Mouse (Mus musculus) heart, embryonic 14.5 days (tissue): ENCODE results near the gene Crtc1. TPM values are rescaled to one million over a fixed set of nuclear protein-coding genes. Genes with fewer than 3 reads are reported as not detected.

Experiments
- ATAC-seq: fragments of 200-750 bp; cut with Nextera tagmentation; 2 replicates; pipeline ENCODE4 v1.8.0; 2017; ENCODE audit warnings: low read depth, moderate TSS enrichment; ENCODE audit not compliant: insufficient number of reproducible peaks, insufficient read depth, low FRiP score
- H3K27ac ChIP-seq, 2 experiments: fragments of 200-500 bp in 1 of 2; fragments of 300-500 bp in 1 of 2; sonication (generic) in 1 of 2; replicated peaks in 1 of 2; 2 replicates each; pipeline ENCODE4 v1.5.1; 2012 to 2014; ENCODE audit warnings: low read depth in 2 of 2, low read length in 2 of 2, control low read depth in 1 of 2, mild to moderate bottlenecking in 1 of 2, mixed read lengths in 1 of 2; ENCODE audit not compliant: control insufficient read depth in 1 of 2, insufficient read depth in 1 of 2
- H3K27me3 ChIP-seq: fragments of 300-500 bp; sonication (generic); 2 replicates; pipeline ENCODE4 v1.6.1; 2014; ENCODE audit warnings: mild to moderate bottlenecking, low read length, control low read depth; ENCODE audit not compliant: control insufficient read depth, insufficient read depth
- H3K36me3 ChIP-seq: fragments of 300-500 bp; sonication (generic); 2 replicates; pipeline ENCODE4 v1.6.1; 2014; ENCODE audit warnings: mild to moderate bottlenecking, control low read depth, low read length, mixed read lengths; ENCODE audit not compliant: control insufficient read depth, insufficient read depth
- H3K4me1 ChIP-seq, 2 experiments: fragments of 200-500 bp in 1 of 2; fragments of 300-500 bp in 1 of 2; sonication (generic) in 1 of 2; 2 replicates each; pipeline ENCODE4 v1.6.1; 2012 to 2014; ENCODE audit warnings: low read length in 2 of 2, control low read depth in 1 of 2, mixed read lengths in 1 of 2; ENCODE audit not compliant: control insufficient read depth in 2 of 2, insufficient read depth in 2 of 2
- H3K4me2 ChIP-seq: fragments of 300-500 bp; sonication (generic); 2 replicates; pipeline ENCODE4 v1.6.1; 2014; ENCODE audit warnings: mild to moderate bottlenecking, low read length
- H3K4me3 ChIP-seq, 2 experiments: fragments of 200-500 bp in 1 of 2; fragments of 300-500 bp in 1 of 2; sonication (generic) in 1 of 2; 2 replicates each; pipeline ENCODE4 v1.5.1; 2012 to 2014; ENCODE audit warnings: low read length in 2 of 2, mild to moderate bottlenecking in 2 of 2, control low read depth in 1 of 2, low read depth in 1 of 2, moderate library complexity in 1 of 2; ENCODE audit not compliant: control insufficient read depth in 1 of 2, insufficient read depth in 1 of 2
- H3K9ac ChIP-seq: fragments of 300-500 bp; sonication (generic); 2 replicates; pipeline ENCODE4 v1.6.1; 2014; ENCODE audit warnings: mild to moderate bottlenecking, low read length
- H3K9me3 ChIP-seq: fragments of 300-500 bp; sonication (generic); 2 replicates; pipeline ENCODE4 v1.6.1; 2016; ENCODE audit warnings: low read length, control low read depth; ENCODE audit not compliant: control insufficient read depth
- WGBS: fragments of 180-500 bp; shearing (Covaris S2); extraction: QIAGEN DNeasy Blood & Tissue Kit; methylation state at CpG from one replicate; pipeline ENCODE4 v1.1.7; 2014; 5-methylcytosine and 5-hydroxymethylcytosine counted together
- polyA plus RNA-seq: library from polyadenylated mRNA; unstranded; fragments of >200 nt; fragmentation: Nextera tagmentation; extraction: Ambion mirVana; gene quantifications from 2 replicates; pipeline ENCODE4 v1.2.1, GENCODE M21; 2014

The Crtc1 gene
- polyA plus RNA-seq, 1 experiment from 2014 or later: 12.2 TPM

DNA sequence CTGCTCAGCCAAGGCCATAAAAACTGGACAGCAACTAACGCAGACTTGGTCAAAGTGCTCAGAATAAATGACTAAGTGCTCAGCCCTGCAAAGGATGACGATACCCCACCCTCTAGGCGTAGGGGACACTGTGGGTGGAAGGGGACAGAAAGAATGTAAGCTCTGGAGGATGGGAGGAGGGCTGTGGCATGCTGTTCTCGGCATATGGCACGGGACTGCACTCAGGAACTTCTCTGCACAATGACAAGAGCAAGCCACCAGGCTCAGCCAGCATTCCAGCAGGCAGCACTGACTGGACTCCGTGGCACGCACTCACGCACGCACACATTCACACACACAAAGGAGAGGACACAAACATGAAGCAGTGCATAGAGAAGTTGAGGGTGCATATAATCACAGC, 21.2 kb upstream of the Crtc1 start:
- ATAC-seq: peak; percentile 55
- Histone ChIP-seq H3K4me1 (peaks cover 21% of the 10 kb centered on the region in 2 experiments; a peak in 3 of 4 replicates), H3K4me2 (no peak overlapping the region), H3K9me3 (no peaks in the 10 kb centered on the region), H3K4me3 (no peak overlapping the region), H3K27ac (0 out of 4 replicates have a peak overlapping the region, but pooled peaks have one; percentile 2 to 5), H3K9ac (no peak overlapping the region), H3K36me3 (no peaks in the 10 kb centered on the region), H3K27me3 (no peaks in the 10 kb centered on the region)
- 39% methylated on average over 9 of the region's 9 CpGs for WGBS

DNA sequence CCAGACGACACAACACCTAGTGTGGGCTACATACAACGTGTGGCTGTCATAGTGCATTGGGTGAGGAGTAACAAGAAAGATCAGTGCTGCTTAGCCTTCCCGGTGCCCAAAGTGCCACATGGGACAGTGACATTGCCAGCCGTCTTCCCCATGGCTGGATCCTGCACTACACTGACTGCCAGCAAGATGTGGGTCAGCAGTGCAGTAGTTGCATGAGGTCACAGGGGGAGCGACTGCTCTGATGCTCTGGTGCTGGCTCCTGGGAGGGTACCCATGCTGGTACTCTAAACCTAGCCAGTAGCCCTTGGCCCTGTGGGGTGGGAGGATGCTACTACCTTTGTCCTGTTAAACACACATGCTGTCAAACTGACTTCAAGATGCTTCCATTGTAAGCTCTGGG, 20.8 kb upstream of the Crtc1 start:
- Histone ChIP-seq H3K4me2 (no peak overlapping the region), H3K27me3 (no peaks in the 10 kb centered on the region), H3K27ac (0 out of 4 replicates have a peak overlapping the region, but pooled peaks have one; percentile 2 to 5), H3K9ac (no peak overlapping the region), H3K4me1 (peaks cover 21% of the 10 kb centered on the region in 2 experiments; a peak in 3 of 4 replicates), H3K36me3 (no peaks in the 10 kb centered on the region), H3K4me3 (no peak overlapping the region), H3K9me3 (no peaks in the 10 kb centered on the region)
- no peak for ATAC-seq
- WGBS: 79% methylated on average over 5 of the region's 5 CpGs

DNA sequence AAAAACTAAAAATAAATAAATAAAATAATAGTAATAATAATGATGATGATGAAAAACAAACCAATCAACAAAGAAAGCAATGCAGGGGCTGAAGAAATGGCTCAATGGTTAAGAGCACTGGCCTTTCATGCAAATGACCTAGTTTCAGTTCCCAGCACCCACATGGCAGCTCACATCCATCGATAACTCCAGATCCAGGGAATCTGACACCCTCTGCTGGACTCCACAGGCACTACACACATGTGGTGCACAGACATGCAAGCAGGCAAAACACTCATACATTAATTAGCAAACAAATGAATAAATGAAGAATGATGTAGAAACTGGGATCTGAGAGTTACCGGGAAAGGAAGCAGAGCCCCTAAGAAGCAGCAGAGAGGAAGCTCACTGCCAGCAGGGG, 20.3 kb upstream of the Crtc1 start:
- Histone ChIP-seq H3K4me2 (no peak overlapping the region), H3K4me3 (no peak overlapping the region), H3K4me1 (peaks cover 18 to 23% of the 10 kb centered on the region in 2 experiments; a peak in 3 of 4 replicates), H3K36me3 (no peaks in the 10 kb centered on the region), H3K9ac (no peak overlapping the region), H3K9me3 (no peaks in the 10 kb centered on the region), H3K27ac (no peak overlapping the region), H3K27me3 (no peaks in the 10 kb centered on the region)
- no peak for ATAC-seq
- 96% methylated on average over 2 of the region's 2 CpGs for WGBS

DNA sequence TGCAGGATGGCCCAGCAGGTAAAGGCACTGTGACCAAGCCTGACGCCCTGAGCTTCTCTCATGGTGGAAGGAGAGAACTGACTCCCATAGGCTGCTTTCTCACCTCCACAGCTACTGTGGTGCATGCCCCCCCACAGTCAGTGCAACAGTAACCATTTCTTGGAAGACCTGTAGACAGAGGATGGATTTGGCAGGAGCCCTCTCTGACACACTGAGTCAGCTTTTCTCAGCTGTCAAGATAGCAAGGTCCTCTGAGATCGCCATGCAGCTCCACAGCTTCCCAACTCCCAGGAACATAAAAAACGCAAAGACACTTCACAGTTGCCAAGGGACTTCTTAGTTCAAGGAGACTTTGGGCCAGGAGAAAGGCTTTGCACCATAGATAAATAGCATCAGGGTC, 19.1 kb upstream of the Crtc1 start:
- 63% methylated on average over 3 of the region's 3 CpGs for WGBS
- H3K4me2 ChIP-seq: no peak overlapping the region
- H3K9me3 ChIP-seq: no peaks in the 10 kb centered on the region
- no peak overlapping the region for H3K27ac ChIP-seq
- peaks cover 29 to 34% of the 10 kb centered on the region in 2 experiments for H3K4me1 ChIP-seq
- no peak overlapping the region for H3K4me3 ChIP-seq
- H3K36me3 ChIP-seq: no peaks in the 10 kb centered on the region
- no peak overlapping the region for H3K9ac ChIP-seq
- H3K27me3 ChIP-seq: no peaks in the 10 kb centered on the region
- ATAC-seq: no peak

DNA sequence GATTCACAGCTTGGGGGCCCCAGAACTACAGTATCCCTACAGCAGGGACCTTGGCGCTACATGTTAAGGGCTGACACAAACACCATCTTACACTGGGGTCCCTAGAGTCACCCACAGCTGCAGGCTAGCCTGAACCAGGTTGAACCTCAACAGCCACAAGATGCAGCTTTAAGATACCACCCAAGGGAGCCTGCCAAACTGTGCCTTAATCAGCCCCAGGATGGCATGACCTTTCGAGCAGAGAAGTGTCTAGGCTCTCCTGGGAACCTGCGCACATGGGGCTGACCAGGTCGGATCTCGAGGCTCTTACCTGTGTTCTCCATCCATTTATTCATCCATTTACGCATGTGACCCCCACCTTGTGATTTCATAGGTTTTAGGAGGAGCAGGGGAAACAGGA, 18.5 kb upstream of the Crtc1 start:
- no peaks in the 10 kb centered on the region for H3K9me3 ChIP-seq
- no peaks in the 10 kb centered on the region for H3K36me3 ChIP-seq
- no peak overlapping the region for H3K4me3 ChIP-seq
- 85% methylated on average over 6 of the region's 6 CpGs for WGBS
- H3K4me2 ChIP-seq: no peak overlapping the region
- ATAC-seq: no peak
- no peak overlapping the region for H3K9ac ChIP-seq
- H3K4me1 ChIP-seq: peaks cover 35 to 40% of the 10 kb centered on the region in 2 experiments
- no peaks in the 10 kb centered on the region for H3K27me3 ChIP-seq
- H3K27ac ChIP-seq: no peak overlapping the region

DNA sequence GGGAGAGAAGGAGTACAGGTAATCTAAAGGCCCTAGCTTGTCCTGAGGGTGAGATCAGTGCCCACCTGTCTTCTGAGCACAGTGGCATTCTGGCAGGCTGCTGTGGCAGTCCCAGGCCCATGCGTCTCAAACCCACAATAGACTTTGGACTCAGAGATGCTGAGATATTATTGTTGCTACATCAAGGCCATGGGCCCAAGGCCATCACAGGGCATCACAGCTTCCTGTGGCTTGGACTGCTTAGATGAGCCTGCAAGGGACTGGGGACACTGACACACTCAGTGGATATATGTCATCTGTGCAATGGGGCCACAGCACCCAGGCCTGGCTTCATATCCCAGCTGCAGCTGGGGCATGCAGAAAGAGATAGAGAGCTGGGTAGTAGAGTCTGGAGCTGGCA, 17.6 kb upstream of the Crtc1 start:
- Histone ChIP-seq H3K36me3 (0 out of 2 replicates have a peak, but pooled peaks cover 5% of the 10 kb centered on the region), H3K9ac (no peak overlapping the region), H3K9me3 (no peaks in the 10 kb centered on the region), H3K4me2 (no peak overlapping the region), H3K4me3 (no peak overlapping the region), H3K27me3 (no peaks in the 10 kb centered on the region), H3K27ac (no peak overlapping the region), H3K4me1 (peaks cover 38 to 46% of the 10 kb centered on the region in 2 experiments)
- no peak for ATAC-seq
- WGBS: 92% methylated on average over 1 of the region's 1 CpGs

DNA sequence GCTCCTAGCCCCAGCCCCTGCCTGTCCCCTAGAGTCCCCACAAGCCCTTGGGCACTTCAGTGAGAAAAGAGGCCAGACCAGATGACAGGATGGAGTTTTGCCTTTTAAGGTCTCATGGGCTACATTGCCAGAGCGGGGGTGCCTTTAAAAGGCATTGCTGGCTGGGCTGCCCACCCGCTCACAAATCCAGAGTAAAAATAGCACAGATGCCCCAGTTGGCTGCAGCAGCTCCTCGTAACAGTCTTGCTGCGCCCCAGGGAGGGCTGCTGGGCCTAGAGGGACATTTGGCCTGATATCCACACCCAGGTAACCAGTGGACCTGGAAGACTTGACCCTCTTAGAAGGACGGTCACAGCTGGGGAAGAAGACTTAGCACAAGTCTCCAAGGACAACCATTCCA, 14.5 kb upstream of the Crtc1 start:
- WGBS: 44% methylated on average over 5 of the region's 5 CpGs
- ATAC-seq: no peak
- peaks cover 26% of the 10 kb centered on the region; the same call in 1 of the 2 replicates for H3K36me3 ChIP-seq
- peaks cover 23 to 30% of the 10 kb centered on the region in 2 experiments for H3K4me1 ChIP-seq
- no peak overlapping the region for H3K4me3 ChIP-seq
- H3K4me2 ChIP-seq: no peak overlapping the region
- H3K27me3 ChIP-seq: peaks cover 7% of the 10 kb centered on the region; the same call in 1 of the 2 replicates
- peak overlapping the region; percentile 10 to 69 for H3K27ac ChIP-seq
- H3K9ac ChIP-seq: peak overlapping the region; percentile 43; the same call in 1 of the 2 replicates
- no peaks in the 10 kb centered on the region for H3K9me3 ChIP-seq
